Mouse (Mus musculus) embryonic fibroblast, embryonic 13.5 days (primary cell): ENCODE measurements around the gene Olfr1160.

Experiments
- CTCF ChIP-seq: IDR thresholded peaks from 2 replicates; pipeline ENCODE4 v1.5.1; 2011; ENCODE audit warnings: mild to moderate bottlenecking, control low read depth, low read length, moderate library complexity, borderline replicate concordance; ENCODE audit not compliant: insufficient read depth
- POLR2A ChIP-seq: IDR thresholded peaks from 2 replicates; pipeline ENCODE4 v1.6.1; 2011; ENCODE audit warnings: low read depth, mild to moderate bottlenecking, control low read depth, low read length, moderate library complexity

DNA sequence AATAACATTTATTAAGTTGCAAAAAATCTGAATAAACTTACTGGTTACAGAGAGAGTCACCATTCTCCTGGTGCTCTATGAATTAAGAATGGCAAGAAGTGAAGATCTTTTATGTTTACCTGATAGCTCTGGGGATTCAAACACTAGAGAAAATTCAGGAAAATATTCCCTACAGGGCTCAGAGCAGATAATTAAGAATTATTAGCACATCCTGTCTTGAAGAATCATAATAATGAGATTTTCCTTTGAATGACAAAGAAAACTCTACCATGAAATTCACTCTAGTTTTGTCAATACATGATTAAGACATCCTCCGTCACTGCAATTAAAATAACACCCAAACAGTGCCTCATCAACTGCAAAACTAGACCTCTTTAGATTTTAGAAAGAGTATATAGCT lies 43.0 kb upstream of the Olfr1160 start, which contains the start of gene Olfr1162:
- TF ChIP-seq CTCF, result no peak
- no peak for TF ChIP-seq POLR2A
